Mouse (Mus musculus) bone marrow macrophage, adult 2 months (primary cell): ENCODE data around the gene Tmem203. TPM values are rescaled to one million over a fixed set of nuclear protein-coding genes. Genes with fewer than 3 reads are reported as not detected.

Source experiments
- H3K27ac ChIP-seq: 2 replicates; pipeline ENCODE4 v1.5.1; 2012; ENCODE audit warnings: low read depth, low read length; ENCODE audit not compliant: insufficient read depth
- H3K4me1 ChIP-seq: 2 replicates; pipeline ENCODE4 v1.6.1; 2012; ENCODE audit warnings: low read length; ENCODE audit not compliant: control insufficient read depth, insufficient read depth
- H3K4me3 ChIP-seq: 2 replicates; pipeline ENCODE4 v1.5.1; 2012; ENCODE audit warnings: mild to moderate bottlenecking, low read length, moderate library complexity; ENCODE audit not compliant: insufficient read depth
- CTCF ChIP-seq: IDR thresholded peaks from 2 replicates; pipeline ENCODE4 v1.5.1; 2012; ENCODE audit warnings: low read depth, mild to moderate bottlenecking, low read length, moderate library complexity
- POLR2A ChIP-seq: IDR thresholded peaks from 2 replicates; pipeline ENCODE4 v1.6.1; 2012; ENCODE audit warnings: mild to moderate bottlenecking, low read depth, low read length, borderline replicate concordance
- polyA plus RNA-seq: library from polyadenylated mRNA; stranded (reverse); fragments of >200 nt; gene quantifications from 2 replicates; pipeline ENCODE4 v1.2.4, GENCODE M21; 2012; ENCODE audit not compliant: missing spikeins, insufficient read depth, insufficient read length

The Tmem203 gene
- polyA plus RNA-seq: 18.1 and 20.4 TPM in 2 replicates

DNA sequence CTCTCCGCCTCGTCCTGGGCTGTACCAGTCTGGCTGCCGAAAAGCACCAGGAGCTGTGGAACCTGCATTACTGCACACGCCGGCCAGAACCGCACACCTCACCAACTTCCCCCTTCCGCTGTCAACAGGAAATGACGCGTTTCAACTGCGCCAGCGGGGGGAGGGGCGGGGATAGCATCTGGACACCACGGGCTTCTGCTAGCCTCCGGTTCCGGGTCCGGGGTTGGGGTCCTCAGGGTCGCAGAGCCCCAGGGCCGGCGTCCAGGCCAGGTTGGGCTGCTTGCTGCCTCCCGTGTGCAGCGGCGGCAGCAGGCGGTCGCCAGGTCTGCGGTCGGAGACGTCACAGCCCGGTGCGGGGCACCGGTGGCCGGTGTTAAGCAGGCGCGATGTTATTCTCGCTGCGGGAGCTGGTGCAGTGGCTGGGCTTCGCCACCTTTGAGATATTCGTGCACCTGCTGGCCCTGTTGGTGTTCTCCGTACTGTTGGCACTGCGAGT lies at the start of gene Tmem203:
TSS of gene Tmem203 (plus strand) at position 156 of the 496 bp plus-strand sequence.
- peak within 1 kb of the TSS; percentile 97 for H3K4me3 ChIP-seq
- H3K27ac ChIP-seq: peak within 1 kb of the TSS; percentile 65
- TF ChIP-seq POLR2A: no peak
- no peak for TF ChIP-seq CTCF
- peaks cover 7% of the 10 kb centered on the region for H3K4me1 ChIP-seq

- no peak overlapping the region for H3K27ac ChIP-seq
- TF ChIP-seq POLR2A: no peak
- no peak for TF ChIP-seq CTCF
- H3K4me1 ChIP-seq: peaks cover 11% of the 10 kb centered on the region
- no peak overlapping the region for H3K4me3 ChIP-seq
These were observed 47.6 kb upstream of the Tmem203 start for GRCm38 (mm10) chr2:25207593-25207992.

GRCm38 (mm10) chr2:25210686-25211085 lies 44.6 kb upstream of the Tmem203 start:
- Histone ChIP-seq H3K4me1 (peaks cover 11% of the 10 kb centered on the region), H3K4me3 (peak overlapping the region; percentile 97), H3K27ac (peak overlapping the region; percentile 58; the same call in 1 of the 2 replicates)
- TF ChIP-seq CTCF (no peak), POLR2A (no peak)

DNA sequence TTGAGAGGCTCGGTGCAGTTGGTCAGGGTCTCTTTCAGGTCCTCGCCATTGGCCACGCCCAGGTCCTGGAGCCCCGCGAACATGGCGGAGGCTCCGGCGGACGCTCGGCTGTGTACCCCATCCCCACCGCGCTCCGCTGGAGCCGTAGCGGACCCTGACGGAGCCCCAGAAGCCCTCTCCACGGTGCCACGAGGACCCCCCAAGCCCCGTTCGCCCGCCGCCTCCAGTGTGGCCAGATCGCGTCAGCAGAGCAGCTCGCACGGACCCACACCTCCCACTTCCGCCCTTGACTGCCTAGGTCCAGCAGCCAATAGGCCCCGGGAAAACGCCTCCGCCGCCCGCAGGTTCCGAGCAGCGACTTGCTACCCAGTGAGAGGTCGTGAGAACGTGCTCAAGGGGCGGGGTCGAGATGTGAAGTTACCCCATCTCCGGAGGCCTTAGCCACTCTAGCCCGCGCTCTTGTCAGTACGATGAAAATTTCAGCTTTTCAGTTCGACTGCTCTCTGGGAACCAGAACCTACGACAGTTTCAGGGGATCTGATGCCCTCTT lies 44.0 kb upstream of the Tmem203 start, which contains the start of gene Nelfb:
TSS of gene Nelfb (minus strand) at position 369 of the 550 bp plus-strand sequence.
- Histone ChIP-seq H3K4me3 (peak within 1 kb of the TSS; percentile 97), H3K27ac (peak within 1 kb of the TSS; percentile 58), H3K4me1 (peaks cover 11% of the 10 kb centered on the region)
- no peak for TF ChIP-seq CTCF
- no peak for TF ChIP-seq POLR2A

- TF ChIP-seq CTCF: no peak
- H3K4me1 ChIP-seq: peaks cover 11% of the 10 kb centered on the region
- H3K27ac ChIP-seq: no peak overlapping the region
- H3K4me3 ChIP-seq: no peak overlapping the region
These were observed 41.9 kb upstream of the Tmem203 start for GRCm38 (mm10) chr2:25213266-25213865.

- H3K27ac ChIP-seq: no peak within 1 kb of the TSS
- no peak within 1 kb of the TSS for H3K4me3 ChIP-seq
- no peak for TF ChIP-seq CTCF
- peaks cover 11% of the 10 kb centered on the region for H3K4me1 ChIP-seq
These were observed 40.8 kb upstream of the Tmem203 start, which contains the start of gene Stpg3 for GRCm38 (mm10) chr2:25214444-25214843. Stpg3 (minus strand) TSS chr2:25214637.

DNA sequence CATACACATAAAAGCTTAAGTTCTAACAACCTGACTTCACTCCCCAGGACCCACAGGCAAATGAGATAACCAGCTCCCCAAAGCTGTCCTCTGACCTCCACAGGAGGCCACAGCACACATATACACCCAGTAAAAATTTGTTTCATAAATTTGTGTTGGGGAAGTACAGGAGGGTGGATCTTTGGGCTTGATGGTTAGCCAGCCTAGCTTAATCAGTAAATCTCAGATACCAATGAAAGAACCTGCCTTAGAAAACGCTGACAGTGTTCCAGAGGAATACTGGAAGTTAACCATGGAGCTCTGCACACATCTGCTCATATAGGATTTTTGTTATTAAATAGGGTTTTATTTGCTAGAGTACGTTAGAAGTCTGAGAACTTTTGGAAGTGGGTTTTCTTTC lies 37.6 kb upstream of the Tmem203 start:
- no peaks in the 10 kb centered on the region for H3K4me1 ChIP-seq

GRCm38 (mm10) chr2:25218445-25218844 lies 36.8 kb upstream of the Tmem203 start, which contains the start of gene Fam166a:
Fam166a (plus strand) TSS chr2:25218745.
- TF ChIP-seq CTCF (no peak), POLR2A (no peak)
- no peak within 1 kb of the TSS for H3K27ac ChIP-seq
- H3K4me1 ChIP-seq: peaks cover 3% of the 10 kb centered on the region; the same call in 1 of the 2 replicates

More for the DNA sequence above, 37.6 kb upstream of the Tmem203 start:
- Histone ChIP-seq H3K4me3 (no peak overlapping the region), H3K27ac (no peak overlapping the region)
- TF ChIP-seq CTCF (no peak), POLR2A (no peak)

DNA sequence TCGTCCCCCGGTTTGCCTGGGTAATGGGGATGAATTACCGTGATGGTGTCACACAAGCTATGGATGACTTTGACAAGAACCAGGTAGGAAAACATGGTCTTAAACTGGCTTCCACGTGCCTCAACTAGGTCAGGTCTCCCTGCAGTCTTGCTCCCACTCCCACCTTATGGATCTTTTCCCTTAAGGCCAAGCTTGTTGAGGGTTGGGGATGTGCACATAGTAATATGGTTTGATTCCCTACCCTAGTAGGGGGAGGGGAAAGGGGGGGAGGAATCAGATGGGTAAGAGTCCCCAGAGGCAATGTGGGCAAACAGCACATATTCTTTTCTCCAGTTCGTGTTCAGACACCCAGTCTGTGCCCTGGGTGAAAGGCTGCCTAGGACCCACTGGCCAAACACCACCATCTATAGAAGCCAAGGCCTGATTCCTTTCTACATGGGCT lies 33.9 kb upstream of the Tmem203 start:
- H3K4me1 ChIP-seq: peaks cover 10% of the 10 kb centered on the region
- H3K4me3 ChIP-seq: no peak overlapping the region
- no peak overlapping the region for H3K27ac ChIP-seq
- no peak for TF ChIP-seq CTCF
- TF ChIP-seq POLR2A: no peak

More at GRCm38 (mm10) chr2:25218445-25218844, 36.8 kb upstream of the Tmem203 start, which contains the start of gene Fam166a:
- H3K4me3 ChIP-seq: no peak within 1 kb of the TSS

- no peak for TF ChIP-seq CTCF
- no peak for TF ChIP-seq POLR2A
- peak overlapping the region; percentile 82 for H3K4me3 ChIP-seq
- H3K4me1 ChIP-seq: peaks cover 11% of the 10 kb centered on the region
- peak overlapping the region; percentile 78 for H3K27ac ChIP-seq
These were observed 31.4 kb upstream of the Tmem203 start for GRCm38 (mm10) chr2:25223681-25224491.
